Mouse (Mus musculus): ENCODE results near the gene Tmc6.

DNA sequence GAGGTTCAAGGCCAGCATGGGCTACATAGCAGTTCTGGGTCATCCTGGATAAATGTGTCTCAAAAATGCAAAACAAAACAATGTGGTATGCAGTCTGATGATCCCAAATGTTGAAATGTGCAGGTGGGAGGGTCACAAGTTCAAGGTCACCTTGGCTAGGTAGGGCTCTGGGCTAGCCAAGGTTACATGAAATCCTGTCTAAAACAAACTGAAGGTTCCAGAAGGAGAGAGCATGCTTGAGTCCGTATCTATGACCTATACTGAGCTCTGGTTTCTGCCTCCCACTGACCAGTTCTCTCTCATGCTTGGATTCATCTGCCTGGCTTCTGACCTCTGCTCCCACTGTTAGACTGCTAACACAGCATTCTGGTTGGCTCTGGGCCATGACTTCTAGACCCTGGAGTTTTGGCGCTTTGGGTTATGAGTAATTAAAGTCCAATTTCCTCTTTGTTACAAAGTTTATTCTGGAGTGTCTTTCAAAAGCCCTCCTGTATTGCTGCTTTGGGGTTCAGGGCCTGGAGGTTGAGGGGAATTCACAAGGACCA, 47.7 kb upstream of the Tmc6 start:
- TF ChIP-seq CTCF (IDR thresholded peaks at IDR 0.05) (no peak), POLR2A (IDR thresholded peaks at IDR 0.05; ENCODE audit: insufficient read depth, low read depth, low read length) (no peak), EP300 (IDR thresholded peaks at IDR 0.05; ENCODE audit: insufficient read depth, low read depth, low read length) (no peak)
